Mouse (Mus musculus) subcutaneous adipose tissue, adult 2 months (tissue): ENCODE results near the gene Brk1. TPM values are rescaled to one million over a fixed set of nuclear protein-coding genes. Genes with fewer than 3 reads are reported as not detected.

Experiments
- polyA plus RNA-seq: library from polyadenylated mRNA; depleted of rRNA; stranded (reverse); fragments of >200 nt; gene quantifications from 2 replicates; pipeline ENCODE4 v1.2.3, GENCODE M21; 2012; ENCODE audit warnings: low replicate concordance; rRNA removed

Gene Brk1
- polyA plus RNA-seq, result 198 and 229 TPM in 2 replicates

DNA sequence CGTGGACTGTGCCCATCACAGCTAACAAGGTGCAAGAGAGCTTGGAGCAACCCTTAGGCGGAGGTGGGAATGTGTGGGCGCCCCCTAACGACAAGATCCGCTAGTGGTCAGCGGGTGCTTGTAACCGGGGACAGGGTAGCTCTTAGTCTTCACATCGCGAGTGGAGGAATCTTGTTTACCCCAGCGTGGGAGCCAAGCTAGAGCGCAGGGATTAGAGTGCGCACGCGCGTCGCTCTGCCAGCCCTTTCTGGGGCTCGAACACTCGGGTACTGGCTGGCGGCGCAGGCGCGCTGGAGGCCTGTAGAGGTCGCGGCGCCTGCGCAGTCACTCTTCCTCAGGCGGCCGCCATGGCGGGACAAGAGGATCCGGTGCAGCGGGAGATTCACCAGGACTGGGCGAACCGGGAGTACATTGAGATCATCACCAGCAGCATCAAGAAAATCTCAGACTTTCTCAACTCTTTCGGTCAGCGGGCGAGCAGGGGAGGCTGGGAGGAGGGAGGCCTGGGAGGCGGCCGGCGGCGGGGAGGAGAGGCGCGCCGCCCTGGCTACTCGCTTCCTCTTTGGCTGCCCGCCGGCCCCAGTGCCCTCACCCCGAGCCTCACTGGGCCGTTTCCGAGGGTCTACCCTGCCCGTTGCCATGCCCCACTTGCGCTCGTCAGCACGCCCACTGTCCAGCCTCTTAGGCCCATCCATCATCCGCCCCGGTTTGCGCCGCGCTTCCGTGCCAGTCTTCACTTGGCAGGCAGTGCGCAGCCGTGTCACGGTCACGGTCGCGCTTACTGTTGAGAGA, at the start of gene Brk1:
Gene Brk1, plus strand, starts transcription at position 341 of the 792 bp plus-strand sequence.

DNA sequence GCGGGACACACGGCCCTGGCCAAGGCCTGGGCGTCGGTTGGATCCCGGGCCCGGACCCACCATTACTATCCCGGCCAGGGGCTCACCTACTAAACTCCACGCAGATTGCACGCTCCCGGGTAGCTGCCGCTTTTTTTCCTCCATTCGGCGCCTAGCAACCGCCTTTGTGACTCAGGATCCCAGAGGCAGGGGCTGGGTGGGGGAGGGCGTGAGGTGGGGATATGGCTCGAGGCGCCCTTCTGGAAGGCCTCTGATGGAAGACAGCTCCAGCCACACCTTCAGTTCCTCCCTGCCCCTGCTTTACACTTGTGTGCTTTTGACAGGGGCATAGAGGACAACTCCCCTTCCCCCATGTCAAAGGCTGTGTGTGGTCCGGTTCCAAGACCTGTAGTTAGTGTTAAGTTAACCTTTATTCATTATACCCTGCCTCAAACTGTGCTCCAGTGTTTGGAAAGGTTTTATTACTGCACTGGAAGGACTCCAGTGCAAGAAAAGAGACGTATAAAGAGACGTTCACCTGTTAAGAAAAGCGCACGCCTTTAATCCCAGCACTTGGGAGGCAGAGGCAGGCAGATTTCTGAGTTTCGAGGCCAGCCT, 3.9 kb upstream of the Brk1 start, which contains the start of gene Fancd2os:
Gene Fancd2os, minus strand, starts transcription at position 173 of the 597 bp plus-strand sequence.

DNA sequence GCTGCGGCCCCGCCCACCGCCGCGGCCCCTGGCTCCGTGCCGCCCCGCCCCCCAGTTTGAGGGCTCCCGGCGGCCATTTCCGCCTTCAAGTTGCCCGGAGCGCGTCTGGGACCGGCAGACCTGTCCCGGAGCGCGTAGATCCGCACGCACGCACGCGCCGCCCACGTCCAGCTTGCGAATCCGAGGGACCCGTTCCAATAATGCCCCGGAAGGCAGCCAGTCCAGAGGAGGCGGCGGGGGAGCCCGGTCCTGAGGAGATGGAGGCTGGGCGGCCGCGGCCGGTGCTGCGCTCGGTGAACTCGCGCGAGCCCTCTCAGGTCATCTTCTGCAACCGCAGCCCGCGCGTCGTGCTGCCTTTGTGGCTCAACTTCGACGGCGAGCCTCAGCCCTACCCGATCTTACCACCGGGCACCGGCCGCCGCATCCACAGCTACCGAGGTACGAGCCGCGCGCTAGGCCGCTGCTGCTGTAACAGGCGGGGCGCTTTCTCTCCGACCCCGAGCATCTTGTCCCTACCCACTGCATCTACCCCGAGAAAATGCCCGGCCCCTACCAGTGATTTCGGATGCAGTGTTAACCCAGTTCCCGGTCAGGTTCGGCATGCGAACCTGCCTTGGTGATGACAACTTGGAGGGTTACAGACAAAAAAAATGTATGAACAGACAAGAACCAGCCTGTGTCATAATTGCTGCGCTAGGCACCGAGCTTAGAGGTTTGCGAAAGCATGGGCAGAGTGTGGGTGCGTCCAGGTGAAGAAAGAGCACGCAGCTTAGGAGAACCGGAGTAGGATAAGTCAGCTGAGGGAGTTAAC, 19.6 kb downstream of the Brk1 start, which contains the start of gene Vhl:
Gene Vhl, plus strand, starts transcription at position 19 of the 811 bp plus-strand sequence.

DNA sequence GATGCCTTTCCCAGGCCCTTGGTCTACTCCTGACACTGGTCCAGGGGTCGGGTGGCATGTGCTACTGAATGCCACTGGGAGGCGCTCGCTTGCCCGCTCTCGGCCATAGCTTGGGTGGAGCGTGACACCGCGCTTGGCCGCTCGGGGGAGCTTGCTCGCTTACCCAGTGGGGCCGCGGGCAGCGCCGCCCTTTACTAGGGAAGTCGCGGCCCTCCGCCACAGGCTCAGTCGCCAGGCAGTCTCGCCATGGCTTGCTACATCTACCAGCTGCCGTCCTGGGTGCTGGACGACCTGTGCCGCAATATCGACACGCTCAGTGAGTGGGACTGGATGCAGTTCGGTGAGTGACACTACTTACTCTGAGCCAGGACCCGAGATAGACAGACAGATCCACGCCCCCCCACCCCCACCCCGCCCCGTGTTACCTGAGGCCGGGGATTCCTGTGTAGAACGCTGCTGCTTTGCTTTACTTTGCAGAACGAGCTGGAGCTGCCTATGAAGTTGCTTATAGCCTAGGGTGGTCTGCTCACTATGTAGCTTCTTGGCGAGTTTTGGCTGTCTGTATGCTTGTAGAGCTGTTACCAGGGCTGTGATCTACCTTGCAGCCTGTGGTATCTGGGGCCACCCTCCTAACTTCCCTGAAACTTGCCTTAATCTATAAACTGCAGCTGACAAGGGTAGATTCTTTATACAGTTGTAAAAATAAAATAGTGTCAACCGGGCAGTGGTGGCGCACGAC, 33.9 kb downstream of the Brk1 start, which contains the start of gene Irak2:
Gene Irak2, plus strand, starts transcription at position 166 of the 739 bp plus-strand sequence.

Other genes with a start within 250 kb of the Brk1 start
- gene Tada3, start 226.9 kb upstream of the Brk1 start, polyA plus RNA-seq, result 28.1 and 28.6 TPM in 2 replicates
- 94.6 and 97.5 TPM in 2 replicates for gene Arpc4, start 226.7 kb upstream of the Brk1 start, polyA plus RNA-seq
- gene Ttll3, start 215.5 kb upstream of the Brk1 start, polyA plus RNA-seq, result 6.0 and 11.1 TPM in 2 replicates
- 60.9 and 97.5 TPM in 2 replicates for gene Rpusd3, start 185.4 kb upstream of the Brk1 start, polyA plus RNA-seq
- gene Cidec, start 169.0 kb upstream of the Brk1 start, polyA plus RNA-seq, result 1,367 and 6,336 TPM in 2 replicates
- 90.4 and 99.5 TPM in 2 replicates for gene Jagn1, start 162.2 kb upstream of the Brk1 start, polyA plus RNA-seq
- gene Il17re, start 146.3 kb upstream of the Brk1 start, polyA plus RNA-seq, result 10.3 and 39.0 TPM in 2 replicates
- gene Il17rc, start 133.3 kb upstream of the Brk1 start, polyA plus RNA-seq, result 62.5 and 102 TPM in 2 replicates
- 31.6 and 59.5 TPM in 2 replicates for gene Creld1, start 121.5 kb upstream of the Brk1 start, polyA plus RNA-seq
- gene Prrt3, start 102.8 kb upstream of the Brk1 start, polyA plus RNA-seq, result 0.12 TPM in 1 of 2 replicates, not detected in the other
- 74.0 and 95.2 TPM in 2 replicates for gene Emc3, start 73.1 kb upstream of the Brk1 start, polyA plus RNA-seq
- gene Fancd2, start 73.1 kb upstream of the Brk1 start, polyA plus RNA-seq, result 0.40 and 2.9 TPM in 2 replicates
- not detected in 2 replicates for gene Fancd2os, start 4.1 kb upstream of the Brk1 start, polyA plus RNA-seq
- 32.8 and 40.6 TPM in 2 replicates for gene Vhl, start 19.2 kb downstream of the Brk1 start, polyA plus RNA-seq
- 47.6 and 86.4 TPM in 2 replicates for gene Irak2, start 33.7 kb downstream of the Brk1 start, polyA plus RNA-seq
- gene Tatdn2, start 92.3 kb downstream of the Brk1 start, polyA plus RNA-seq, result 32.3 and 38.4 TPM in 2 replicates
- 0.14 and 0.21 TPM in 2 replicates for gene Ghrl, start 115.1 kb downstream of the Brk1 start, polyA plus RNA-seq
- gene Sec13, start 136.0 kb downstream of the Brk1 start, polyA plus RNA-seq, result 197 and 199 TPM in 2 replicates